Mouse (Mus musculus): ENCODE results near the gene Aldh5a1.

- no peak for TF ChIP-seq POLR2A (IDR thresholded peaks at IDR 0.05; ENCODE audit: borderline replicate concordance, extremely low read depth, low read depth, low read length)
- no peak for TF ChIP-seq CTCF (IDR thresholded peaks at IDR 0.05; ENCODE audit: insufficient read depth, low read length)
Measured at GRCm38 (mm10) chr13:24882411-24882810, 55.0 kb downstream of the Aldh5a1 start.
